Mouse (Mus musculus): ENCODE data around the gene Xrcc6.

Xrcc6 gene

DNA sequence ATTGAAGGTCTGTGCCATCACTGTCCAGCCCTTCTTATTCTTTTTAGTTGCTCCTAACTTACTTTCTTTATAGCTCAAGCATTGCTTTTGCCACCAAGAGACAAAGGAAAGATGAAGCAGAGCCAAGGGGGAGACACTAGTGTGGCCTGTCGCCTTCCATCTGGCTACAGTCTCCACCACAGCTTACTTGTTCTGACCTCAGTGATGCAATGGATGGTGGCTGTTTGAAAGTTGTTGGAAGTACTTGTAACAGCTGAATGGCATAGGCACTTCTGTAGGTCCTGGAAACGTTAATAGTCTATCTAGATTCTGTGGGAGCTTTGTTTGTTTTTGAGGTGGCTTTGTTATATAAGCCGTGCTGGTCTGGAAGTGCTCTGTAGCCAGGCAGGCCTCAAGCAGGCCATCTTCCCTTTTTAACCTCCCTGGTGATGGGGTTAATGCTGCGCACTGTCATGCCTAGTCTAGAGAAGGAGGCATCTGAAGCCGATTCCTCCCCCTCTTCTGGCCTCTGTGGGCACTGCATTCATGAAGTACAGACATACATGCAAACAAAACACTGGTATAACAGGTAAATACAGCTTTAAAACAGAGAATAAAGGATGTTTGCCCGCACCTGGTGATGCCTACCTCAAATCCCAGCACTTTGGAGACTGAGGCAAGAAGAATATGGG, 36.5 kb downstream of the Xrcc6 start:
- ChIA-PET POLR2A (interaction anchor here in 2 of 4 experiments (0.6 to 1.8 kb wide), 5 partner anchors 8 to 213 kb away, joined by 3 to 11 read pairs (median 3); partner anchors contain the start of gene Desi1 (in 1 of the 2)), CTCF (interaction anchor here in 2 of 4 experiments (0.6 to 0.7 kb wide), 3 partner anchors 10 to 120 kb away, joined by 3 read pairs; no protein-coding TSS in a partner anchor)

GRCm38 (mm10) chr15:82027276-82027675, 39.6 kb downstream of the Xrcc6 start:
- ChIA-PET POLR2A (interaction anchor here in 3 of 4 experiments (0.9 to 5.8 kb wide), 6 partner anchors 9 to 67 kb away, joined by 3 to 39 read pairs (median 6); partner anchors contain the start of gene Pmm1 (in 1 of the 3)), CTCF (interaction anchor here in 1 of 4 experiments (1.6 kb wide), 1 partner anchor 8 kb away, joined by 8 read pairs; no protein-coding TSS in a partner anchor)

GRCm38 (mm10) chr15:82027726-82028125, 40.1 kb downstream of the Xrcc6 start:
- ChIA-PET POLR2A (interaction anchor here in 2 of 4 experiments (0.6 to 5.8 kb wide), 6 partner anchors 9 to 294 kb away, joined by 3 to 39 read pairs (median 6); partner anchors contain the start of gene Pmm1 (in 1 of the 2)), CTCF (no interaction called here)

DNA sequence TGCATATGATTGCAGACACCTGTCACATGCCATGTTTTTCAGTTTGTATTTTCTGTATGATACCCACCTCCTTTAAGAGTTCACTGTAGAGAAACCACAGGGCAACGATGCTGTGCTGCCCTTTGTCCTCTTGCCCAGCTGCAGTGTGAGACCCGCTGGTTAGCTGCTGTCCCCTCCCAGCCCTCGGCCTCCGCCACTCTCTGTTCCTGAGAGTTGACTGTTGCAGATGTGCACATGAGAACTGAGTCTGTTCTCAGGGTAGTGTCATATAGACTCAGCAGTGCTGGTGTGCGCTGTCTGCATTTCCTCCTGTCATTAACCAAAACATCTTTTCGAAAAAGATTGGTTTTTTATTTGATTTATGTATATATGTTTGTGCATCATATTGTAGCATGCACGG, 44.8 kb downstream of the Xrcc6 start:
- ChIA-PET CTCF (no interaction called here), POLR2A (interaction anchor here in 2 of 4 experiments (0.5 to 2.0 kb wide), 4 partner anchors 12 to 1215 kb away, joined by 3 to 7 read pairs (median 6); no protein-coding TSS in a partner anchor)

DNA sequence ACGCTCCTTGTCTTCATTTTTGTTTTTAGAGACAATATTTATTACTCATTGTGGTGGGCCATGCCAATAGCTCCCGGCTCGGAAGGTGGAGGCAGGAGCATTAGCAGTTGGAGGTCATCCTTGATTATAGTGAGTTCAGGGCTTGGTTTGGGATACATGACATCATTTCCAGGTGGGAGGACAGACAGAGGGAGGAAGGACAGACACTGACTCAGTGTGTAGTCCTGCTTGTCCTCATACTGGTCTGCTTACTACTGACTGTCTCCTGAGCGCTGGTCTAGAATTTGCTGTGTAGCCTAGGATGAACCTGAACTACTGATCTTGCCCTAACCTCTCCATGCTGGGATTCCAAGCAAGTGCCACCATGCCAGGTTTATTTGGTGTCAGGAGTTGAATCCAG, 46.1 kb downstream of the Xrcc6 start, which contains the start of gene Desi1:
Gene Desi1, minus strand, starts transcription at position 101 of the 400 bp plus-strand sequence.
- ChIA-PET POLR2A (interaction anchor here in 2 of 4 experiments (0.8 to 5.5 kb wide), 8 partner anchors 9 to 130 kb away, joined by 3 to 42 read pairs (median 10); partner anchors contain the start of genes Pmm1 (in 1 of the 2) and Srebf2 (in 1 of the 2)), CTCF (interaction anchor here in 3 of 4 experiments (0.6 to 1.4 kb wide), 3 partner anchors 10 to 209 kb away, joined by 3 to 7 read pairs (median 4); no protein-coding TSS in a partner anchor)

GRCm38 (mm10) chr15:82035904-82036689, 48.5 kb downstream of the Xrcc6 start:
- POLR2A ChIA-PET = interaction anchor here (0.6 to 5.5 kb wide), 29 partner anchors 8 to 823 kb away, joined by 3 to 42 read pairs (median 3); partner anchors contain the start of genes Pmm1 (in 2 of the 4), Polr3h (in 1 of the 4), Rangap1 (in 1 of the 4) and Srebf2 (in 1 of the 4)
- CTCF ChIA-PET = interaction anchor here (0.6 to 2.2 kb wide), 19 partner anchors 10 to 689 kb away, joined by 3 to 15 read pairs (median 4); partner anchors contain the start of gene Polr3h (in 2 of the 4)

- ChIA-PET CTCF (interaction anchor here in 2 of 4 experiments (0.7 to 1.2 kb wide), 5 partner anchors 37 to 196 kb away, joined by 3 to 4 read pairs (median 3); partner anchors contain the start of gene Polr3h (in 1 of the 2)), POLR2A (interaction anchor here in 2 of 4 experiments (0.7 to 1.9 kb wide), 10 partner anchors 14 to 347 kb away, joined by 3 to 5 read pairs (median 3); partner anchors contain the start of genes Csdc2 (in 1 of the 2), Pmm1 (in 1 of the 2) and Srebf2 (in 1 of the 2))
Measured at GRCm38 (mm10) chr15:82040650-82041049, 53.0 kb downstream of the Xrcc6 start.

- CTCF ChIA-PET = interaction anchor here in 3 of 4 experiments (0.5 to 1.0 kb wide), 4 partner anchors 8 to 217 kb away, joined by 3 to 4 read pairs (median 3); partner anchors contain the start of gene Polr3h (in 1 of the 3)
- POLR2A ChIA-PET = interaction anchor here in 2 of 4 experiments (0.6 to 5.1 kb wide), 17 partner anchors 9 to 233 kb away, joined by 3 to 31 read pairs (median 4); partner anchors contain the start of genes 4930407I10Rik (in 1 of the 2), Cenpm (in 1 of the 2), Mei1 (in 1 of the 2) and Pmm1 (in 1 of the 2)
Measured at GRCm38 (mm10) chr15:82044166-82044784, 56.6 kb downstream of the Xrcc6 start.

GRCm38 (mm10) chr15:82046246-82046891, 58.7 kb downstream of the Xrcc6 start:
- POLR2A ChIA-PET = interaction anchor here in 3 of 4 experiments (0.5 to 5.1 kb wide), 25 partner anchors 11 to 293 kb away, joined by 3 to 31 read pairs (median 4); partner anchors contain the start of genes Pmm1 (in 2 of the 3), Srebf2 (in 2 of the 3), Csdc2 (in 1 of the 3) and Naga (in 1 of the 3)
- CTCF ChIA-PET = no interaction called here

- ChIA-PET CTCF (no interaction called here), POLR2A (interaction anchor here in 2 of 4 experiments (0.5 to 5.1 kb wide), 29 partner anchors 8 to 753 kb away, joined by 3 to 31 read pairs (median 3); partner anchors contain the start of genes Pmm1 (in 2 of the 2), Csdc2 (in 1 of the 2), Sept3 (in 1 of the 2) and Srebf2 (in 1 of the 2))
Measured at GRCm38 (mm10) chr15:82047080-82047883, 59.6 kb downstream of the Xrcc6 start, which contains the start of gene Snu13. TSS of gene Snu13 (minus strand) at chr15:82047598.

DNA sequence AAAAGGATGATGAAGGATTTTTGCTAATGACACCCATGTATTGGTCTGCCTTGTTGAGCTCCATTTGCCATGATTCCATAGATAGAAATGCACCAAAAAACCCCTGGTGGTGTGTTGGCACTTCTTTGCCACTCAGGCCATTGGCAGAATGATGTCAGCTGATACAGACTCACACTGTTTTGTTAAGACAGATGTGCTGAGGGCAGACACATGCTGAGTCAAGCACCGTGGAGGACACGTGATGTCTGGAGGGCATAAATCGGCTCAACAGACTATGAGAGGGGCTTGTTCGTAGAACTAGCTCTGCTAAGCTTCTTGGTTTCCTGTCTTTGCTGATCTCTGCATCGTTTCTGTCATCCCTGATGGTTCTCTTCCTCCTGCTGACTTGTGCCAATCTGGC, 64.9 kb downstream of the Xrcc6 start:
- ChIA-PET CTCF (interaction anchor here in 2 of 4 experiments (0.6 to 1.4 kb wide), 3 partner anchors 8 to 318 kb away, joined by 3 to 4 read pairs (median 4); no protein-coding TSS in a partner anchor), POLR2A (interaction anchor here in 2 of 4 experiments (0.8 to 1.4 kb wide), 3 partner anchors 12 to 194 kb away, joined by 3 to 5 read pairs (median 4); no protein-coding TSS in a partner anchor)

- POLR2A ChIA-PET = interaction anchor here in 2 of 4 experiments (0.6 to 1.2 kb wide), 5 partner anchors 11 to 200 kb away, joined by 3 to 5 read pairs (median 4); no protein-coding TSS in a partner anchor
- CTCF ChIA-PET = interaction anchor here in 2 of 4 experiments (0.5 to 0.7 kb wide), 3 partner anchors 150 to 277 kb away, joined by 3 to 5 read pairs (median 4); no protein-coding TSS in a partner anchor
Measured at GRCm38 (mm10) chr15:82058719-82059201, 71.1 kb downstream of the Xrcc6 start, which contains the start of gene 4930407I10Rik. TSS of gene 4930407I10Rik (plus strand) at chr15:82059151.

DNA sequence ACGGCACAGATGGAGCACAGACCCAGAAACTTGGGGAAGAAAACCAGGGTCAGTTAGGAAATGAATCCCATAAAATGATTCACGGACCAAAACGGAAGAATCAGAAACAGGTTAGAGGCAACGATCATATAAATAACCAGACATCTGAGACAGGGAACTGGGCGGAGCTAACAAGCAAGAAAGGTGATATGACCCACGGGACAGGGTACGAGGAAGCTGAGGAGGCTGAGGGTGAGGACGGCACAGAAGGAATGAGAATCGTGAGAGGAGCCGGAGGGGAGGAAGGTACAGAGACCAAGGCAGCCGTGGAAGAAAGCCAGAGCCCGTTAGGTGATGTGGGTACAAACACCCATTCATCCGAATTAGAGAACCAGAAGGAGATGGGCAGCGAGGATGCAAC, 76.3 kb downstream of the Xrcc6 start:
- CTCF ChIA-PET = interaction anchor here in 3 of 4 experiments (0.6 to 2.1 kb wide), 6 partner anchors 38 to 1468 kb away, joined by 3 to 10 read pairs (median 4); no protein-coding TSS in a partner anchor
- POLR2A ChIA-PET = interaction anchor here in 3 of 4 experiments (0.5 to 1.8 kb wide), 5 partner anchors 12 to 182 kb away, joined by 3 to 8 read pairs (median 4); no protein-coding TSS in a partner anchor

GRCm38 (mm10) chr15:82065511-82065910, 77.9 kb downstream of the Xrcc6 start:
- ChIA-PET CTCF (interaction anchor here (0.5 to 2.3 kb wide), 97 partner anchors 9 to 1699 kb away, joined by 3 to 36 read pairs (median 4); partner anchors contain the start of genes Ccdc134 (in 3 of the 4), Srebf2 (in 2 of the 4), Csdc2 (in 1 of the 4) and Polr3h (in 1 of the 4)), POLR2A (interaction anchor here in 3 of 4 experiments (0.6 to 1.9 kb wide), 25 partner anchors 9 to 278 kb away, joined by 3 to 9 read pairs (median 4); partner anchors contain the start of genes Srebf2 (in 2 of the 3), 1500009C09Rik (in 1 of the 3), Pmm1 (in 1 of the 3) and Polr3h (in 1 of the 3))

- ChIA-PET POLR2A (interaction anchor here in 3 of 4 experiments (0.6 to 1.2 kb wide), 4 partner anchors 24 to 361 kb away, joined by 3 to 7 read pairs (median 3); partner anchors contain the start of gene Ccdc134 (in 1 of the 3)), CTCF (interaction anchor here in 2 of 4 experiments (0.6 to 0.9 kb wide), 2 partner anchors 148 to 151 kb away, joined by 3 to 4 read pairs; no protein-coding TSS in a partner anchor)
Measured at GRCm38 (mm10) chr15:82069898-82070297, 82.3 kb downstream of the Xrcc6 start, which contains the start of gene Mei1. TSS of gene Mei1 (plus strand) at chr15:82069996.

Measured in embryonic stem cell, embryonic (primary cell).